Mouse (Mus musculus): ENCODE measurements at regions not wholly inside any gene's neighbourhood (a gene's known extent, or its start where the extent isn't known, plus 50 kb on each side); places are given as distances from the start of the nearest gene placed in this dataset.

DNA sequence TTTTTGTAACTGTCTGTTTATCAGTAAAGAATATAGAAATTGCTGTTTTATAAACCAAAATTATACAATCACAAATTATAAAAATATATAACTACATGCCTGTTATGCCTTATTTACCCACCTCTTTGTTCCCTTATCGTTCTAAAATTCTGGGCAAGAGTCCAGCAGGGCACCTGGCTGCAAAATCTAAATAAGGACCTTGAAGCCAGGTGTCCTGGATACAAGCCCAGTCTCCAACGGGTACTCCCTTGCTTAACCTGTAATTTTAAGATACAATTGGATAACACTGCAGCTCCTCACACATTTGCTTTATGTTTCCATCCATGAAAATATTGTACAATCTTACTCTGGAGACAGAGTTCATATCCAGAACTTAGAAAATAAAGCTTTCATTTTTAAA, 635.8 kb downstream of the Ube2dnl2 start:
- TF ChIP-seq CTCF (IDR thresholded peaks at IDR 0.05; ENCODE audit: borderline replicate concordance, extremely low read depth, insufficient read depth, insufficient read length): no peak
- TF ChIP-seq POLR2A (IDR thresholded peaks at IDR 0.05; ENCODE audit: borderline replicate concordance, extremely low read depth, insufficient read depth, insufficient read length, poor library complexity, severe bottlenecking): no peak
- DNase-seq (ENCODE audit: low read depth): no peak

DNA sequence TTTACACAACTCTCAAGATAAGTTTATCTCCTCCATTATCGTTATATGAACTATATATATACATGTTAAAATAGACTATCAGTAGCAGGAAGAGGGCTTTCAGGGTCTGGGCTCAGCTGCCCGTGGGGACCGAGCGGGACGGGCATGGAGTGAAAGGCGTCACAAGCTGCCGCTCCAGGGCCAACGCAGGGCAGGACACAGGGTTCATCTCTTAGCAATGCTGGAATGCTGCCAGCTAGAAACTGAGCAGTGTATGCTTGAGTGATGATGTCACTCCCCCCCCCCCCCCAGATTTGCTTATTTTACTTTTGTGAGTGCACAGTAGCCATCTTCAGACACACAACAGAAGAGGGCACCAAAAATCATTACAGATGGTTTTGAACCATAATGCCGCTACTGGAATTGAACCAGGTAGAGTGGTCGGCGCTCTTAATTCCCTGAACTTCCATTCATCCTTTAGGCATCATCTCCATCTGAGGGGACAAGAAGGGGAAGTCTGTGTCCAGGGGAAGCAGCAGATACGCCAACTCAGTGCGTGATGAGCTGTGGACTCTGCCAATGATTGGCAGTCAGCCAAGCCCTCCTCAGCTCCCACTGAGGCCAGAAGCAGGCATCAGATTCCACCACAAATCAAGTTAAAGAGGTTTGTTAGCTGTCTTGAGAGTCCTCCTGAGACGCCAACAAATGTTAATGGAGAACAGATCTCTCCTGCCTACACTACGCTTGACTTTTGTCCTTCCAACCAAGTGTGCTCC, 678.9 kb downstream of the Ube2dnl2 start:
- peak; percentile 1 for DNase-seq (ENCODE audit: low read depth)
- no peak for TF ChIP-seq CTCF (IDR thresholded peaks at IDR 0.05; ENCODE audit: borderline replicate concordance, extremely low read depth, insufficient read depth, insufficient read length)
- no peak for TF ChIP-seq POLR2A (IDR thresholded peaks at IDR 0.05; ENCODE audit: borderline replicate concordance, extremely low read depth, insufficient read depth, insufficient read length, poor library complexity, severe bottlenecking)
